Mouse (Mus musculus): ENCODE data around the gene Trafd1. TPM values are rescaled to one million over a fixed set of nuclear protein-coding genes. Genes with fewer than 3 reads are reported as not detected.
"Not testable (repeated sequence)": the region's sequence is repeated elsewhere in the genome, so short reads cannot be mapped to it uniquely, and the experiment has no call there.

The Trafd1 gene
- total RNA-seq, 2 experiments from 2014 or later = 11.1 to 29.3 TPM

DNA sequence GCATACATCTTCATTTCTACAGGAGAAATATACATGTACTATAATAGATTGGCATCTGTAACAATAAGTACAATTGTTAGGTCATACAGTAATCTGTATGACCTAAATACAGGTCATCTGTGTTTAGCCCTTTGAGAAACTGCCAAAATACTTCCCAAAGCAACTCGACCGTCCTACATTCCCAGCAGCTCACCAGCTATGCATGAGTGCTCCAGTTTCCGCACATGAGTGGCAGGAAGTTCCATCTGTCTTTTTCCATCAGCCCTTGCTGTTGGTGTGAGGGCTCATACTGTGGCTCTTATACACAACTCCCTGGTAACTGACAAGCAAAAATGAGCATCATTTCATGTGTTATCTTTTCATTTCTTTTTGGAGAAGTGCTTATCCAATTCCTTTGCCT, 49.4 kb downstream of the Trafd1 start:
- no peak for ATAC-seq (replicated peaks; ENCODE audit: low FRiP score, poor library complexity, severe bottlenecking)

DNA sequence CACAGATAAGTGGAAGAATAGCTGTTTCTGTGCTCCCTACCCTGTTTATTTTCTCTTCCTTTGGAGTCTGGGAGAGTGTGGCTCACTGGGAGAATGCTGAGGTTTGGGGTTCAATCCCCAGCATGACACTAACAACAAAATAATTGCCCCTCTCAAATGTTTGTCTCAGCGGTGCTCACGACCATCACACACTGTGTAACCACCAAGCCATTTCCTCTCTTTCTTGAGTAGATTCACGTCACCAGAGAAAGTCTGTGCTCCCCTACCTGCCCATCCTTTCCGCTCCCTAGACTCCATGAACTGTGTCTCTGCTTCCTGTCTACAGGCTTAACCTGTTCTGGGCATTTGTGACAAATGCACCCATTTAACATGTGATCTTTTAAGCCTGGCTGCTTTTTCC, 50.0 kb downstream of the Trafd1 start:
- ATAC-seq (replicated peaks; ENCODE audit: low FRiP score, poor library complexity, severe bottlenecking) = no peak

DNA sequence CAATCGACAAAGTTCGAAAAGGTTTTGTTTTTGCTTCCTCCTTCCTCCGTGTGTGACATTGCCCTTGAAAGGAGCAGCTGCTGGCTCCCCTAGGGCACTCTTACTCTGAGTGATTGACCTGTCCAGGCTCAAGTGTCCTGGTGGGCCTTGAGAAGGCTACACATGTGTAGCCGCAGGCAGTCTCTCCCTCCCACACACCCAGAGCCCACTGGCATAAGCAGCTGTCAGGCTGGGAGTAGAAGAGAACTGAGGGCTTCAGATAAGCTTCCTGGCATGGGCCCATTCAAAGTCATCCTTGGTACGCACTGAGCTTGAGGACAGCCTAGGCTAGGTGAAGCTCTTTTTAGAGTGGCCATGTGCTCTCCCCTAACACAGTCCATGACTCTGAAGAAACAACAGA, 51.0 kb downstream of the Trafd1 start:
- no peak for ATAC-seq (replicated peaks; ENCODE audit: low FRiP score, poor library complexity, severe bottlenecking)

DNA sequence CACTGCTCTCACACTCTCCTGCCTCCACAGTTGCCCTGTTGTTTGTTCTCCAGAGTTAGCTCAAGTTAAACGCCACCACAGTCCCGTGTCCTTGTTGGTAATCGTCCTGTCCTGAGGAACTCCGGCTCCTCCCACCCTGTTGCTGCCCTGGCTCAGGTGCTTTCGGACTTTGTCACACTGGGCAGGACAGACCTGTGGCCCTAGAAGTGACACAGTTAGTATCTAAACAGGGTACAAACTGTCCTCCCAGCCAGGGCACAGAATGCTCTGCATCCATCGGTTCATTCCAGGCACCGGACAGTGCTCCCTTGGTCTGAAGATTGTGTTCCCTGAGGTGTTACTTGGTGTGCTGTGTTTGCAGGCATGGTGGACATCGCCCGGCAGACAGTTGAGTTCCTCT, 51.5 kb downstream of the Trafd1 start:
- ATAC-seq (replicated peaks; ENCODE audit: low FRiP score, poor library complexity, severe bottlenecking) = no peak

DNA sequence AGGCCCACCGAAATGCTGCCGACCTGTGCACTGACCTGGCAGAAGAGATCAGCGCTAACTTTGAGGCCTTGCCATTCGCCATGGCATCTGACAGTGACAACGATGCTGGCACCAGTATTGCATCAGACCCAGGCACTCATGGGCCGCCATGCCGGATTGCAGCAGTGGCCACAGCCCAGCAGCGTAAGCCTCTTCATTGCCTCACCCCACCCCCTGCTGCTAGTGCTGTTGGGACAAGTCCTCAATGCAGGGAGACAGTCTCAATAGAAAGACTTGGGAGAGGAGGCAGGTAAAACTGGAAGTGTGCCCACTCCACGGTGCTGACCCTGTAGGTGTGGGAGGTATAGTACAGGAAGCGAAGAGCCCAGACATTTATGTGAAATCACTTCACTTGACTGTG, 53.7 kb downstream of the Trafd1 start:
- no peak for ATAC-seq (replicated peaks; ENCODE audit: low FRiP score, poor library complexity, severe bottlenecking)

DNA sequence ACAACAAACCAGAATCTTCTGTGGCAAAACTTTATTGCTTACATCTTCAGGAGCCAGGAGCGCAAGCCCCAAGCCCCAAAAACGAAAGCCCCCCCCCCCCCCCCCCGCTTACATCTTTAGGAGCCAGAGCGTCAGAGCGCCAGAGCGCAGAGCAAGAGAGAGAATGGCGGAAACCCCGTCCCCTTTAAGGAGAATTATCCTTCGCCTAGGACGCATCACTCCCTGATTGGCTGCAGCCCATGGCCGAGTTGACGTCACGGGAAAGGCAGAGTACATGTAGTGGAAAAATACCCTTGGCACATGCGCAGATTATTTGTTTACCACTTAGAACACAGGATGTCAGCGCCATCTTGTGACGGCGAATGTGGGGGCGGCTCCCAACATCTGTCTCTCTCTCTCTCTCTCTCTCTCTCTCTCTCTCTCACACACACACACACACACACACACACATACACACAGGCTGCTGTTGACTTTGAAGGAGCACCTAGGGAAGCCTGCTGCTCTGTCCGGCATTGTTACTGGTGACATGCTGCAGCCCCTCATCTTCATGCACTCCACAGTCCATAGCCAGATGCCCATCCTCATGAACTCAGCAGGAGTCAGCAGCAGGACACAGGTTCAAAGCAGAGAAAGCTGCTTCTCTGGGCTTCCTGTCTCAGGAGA, 55.1 kb downstream of the Trafd1 start:
- not testable (repeated sequence) for ATAC-seq (replicated peaks; ENCODE audit: low FRiP score, poor library complexity, severe bottlenecking)

DNA sequence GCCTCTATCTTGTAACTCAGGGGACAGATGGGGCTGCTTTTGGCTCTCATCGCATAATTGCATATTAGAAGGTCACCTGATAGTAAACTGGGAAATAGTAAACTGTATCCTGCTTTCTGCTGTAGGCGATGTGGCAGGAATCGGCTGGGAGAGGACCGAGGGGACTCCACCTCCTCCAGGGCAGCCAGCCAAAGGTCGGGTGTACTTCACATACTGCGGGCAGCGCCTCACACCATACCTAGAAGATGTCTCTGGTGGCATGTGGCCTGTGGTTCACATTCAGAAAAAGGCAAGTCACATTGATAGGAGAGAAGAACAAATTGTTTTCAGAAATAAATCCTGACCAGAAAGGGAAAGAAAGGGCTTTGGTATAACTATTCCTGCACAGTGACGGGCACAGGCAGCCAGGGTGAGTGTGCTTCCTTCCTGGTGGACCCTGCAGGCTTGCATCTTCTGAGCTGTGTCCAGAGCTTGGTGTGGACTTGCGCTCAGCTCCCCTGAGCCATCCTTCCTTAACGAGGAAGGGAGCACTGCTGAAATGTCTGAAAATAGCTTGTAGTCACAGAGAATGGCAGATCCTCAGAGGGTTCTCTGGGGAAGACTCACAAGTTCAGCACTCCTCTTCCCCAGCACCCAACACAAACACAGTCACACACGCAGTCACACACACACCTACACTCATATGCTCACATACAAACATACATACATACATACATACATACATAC, 55.9 kb downstream of the Trafd1 start:
- peak; percentile 50; the same call in 1 of the 2 replicates for ATAC-seq (replicated peaks; ENCODE audit: low FRiP score, poor library complexity, severe bottlenecking)

DNA sequence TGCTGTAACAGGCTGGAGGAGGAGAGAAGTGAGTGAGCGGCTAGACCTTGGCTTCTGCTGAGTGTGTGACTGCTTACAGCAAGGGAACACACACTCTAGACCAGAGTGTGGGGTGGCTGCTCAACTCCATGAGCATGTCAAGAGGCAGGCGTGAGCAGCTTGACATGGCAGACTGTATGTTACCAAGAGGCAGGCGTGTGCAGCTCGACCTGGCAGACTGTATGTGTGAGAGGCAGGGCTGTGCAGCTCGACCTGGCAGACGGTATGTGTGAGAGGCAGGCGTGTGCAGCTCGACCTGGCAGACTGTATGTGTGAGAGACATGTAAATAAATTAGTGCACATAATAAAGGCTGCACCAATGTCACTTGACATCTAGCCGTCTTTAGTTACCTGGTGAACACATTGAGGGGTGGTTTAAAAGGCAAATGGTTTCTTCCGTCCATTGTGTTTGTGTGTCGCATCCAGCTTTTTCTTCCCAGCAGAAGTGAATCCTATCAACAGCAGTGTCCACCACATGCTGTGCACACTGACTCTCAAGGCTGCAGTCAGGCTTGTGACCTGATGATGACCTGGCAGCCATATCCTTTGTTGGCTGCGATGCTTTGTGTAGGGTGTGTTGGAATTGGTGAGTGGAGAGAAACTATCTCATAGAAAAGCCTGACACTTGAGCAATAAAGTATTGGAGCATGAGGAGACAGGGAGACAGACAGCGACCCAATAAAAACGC, 59.2 kb downstream of the Trafd1 start:
- no peak for ATAC-seq (replicated peaks; ENCODE audit: low FRiP score, poor library complexity, severe bottlenecking)

Other genes with a start within 250 kb of the Trafd1 start
- gene Ptpn11, start 194.2 kb downstream of the Trafd1 start, total RNA-seq (2015; ENCODE audit: low replicate concordance) = 19.3 and 20.9 TPM in 2 replicates
- 36.9 and 44.9 TPM in 2 replicates for gene Ptpn11, start 194.2 kb downstream of the Trafd1 start, total RNA-seq (2017; ENCODE audit: low replicate concordance)
- 759 and 847 TPM in 2 replicates for gene Rpl6, start 181.2 kb downstream of the Trafd1 start, total RNA-seq (2015; ENCODE audit: low replicate concordance)
- 373 and 474 TPM in 2 replicates for gene Rpl6, start 181.2 kb downstream of the Trafd1 start, total RNA-seq (2017; ENCODE audit: low replicate concordance)
- 214 and 233 TPM in 2 replicates for gene Hectd4, start 165.4 kb downstream of the Trafd1 start, total RNA-seq (2015; ENCODE audit: low replicate concordance)
- gene Hectd4, start 165.4 kb downstream of the Trafd1 start, total RNA-seq (2017; ENCODE audit: low replicate concordance) = 286 and 356 TPM in 2 replicates
- 5.9 and 6.5 TPM in 2 replicates for gene Naa25, start 12.3 kb upstream of the Trafd1 start, total RNA-seq (2015; ENCODE audit: low replicate concordance)
- 3.9 and 9.2 TPM in 2 replicates for gene Naa25, start 12.3 kb upstream of the Trafd1 start, total RNA-seq (2017; ENCODE audit: low replicate concordance)
- not detected in 2 replicates for gene Tmem116, start 66.3 kb upstream of the Trafd1 start, total RNA-seq (2015; ENCODE audit: low replicate concordance)
- 0.26 TPM in 1 of 2 replicates, not detected in the other for gene Tmem116, start 66.3 kb upstream of the Trafd1 start, total RNA-seq (2017; ENCODE audit: low replicate concordance)
- 37.1 and 50.3 TPM in 2 replicates for gene Erp29, start 66.9 kb upstream of the Trafd1 start, total RNA-seq (2015; ENCODE audit: low replicate concordance)
- gene Erp29, start 66.9 kb upstream of the Trafd1 start, total RNA-seq (2017; ENCODE audit: low replicate concordance) = 118 and 141 TPM in 2 replicates
- gene Adam1b, start 117.8 kb upstream of the Trafd1 start, total RNA-seq (2015; ENCODE audit: low replicate concordance) = not detected in 2 replicates
- not detected in 2 replicates for gene Adam1b, start 117.8 kb upstream of the Trafd1 start, total RNA-seq (2017; ENCODE audit: low replicate concordance)
- gene Adam1a, start 159.8 kb upstream of the Trafd1 start, total RNA-seq (2015; ENCODE audit: low replicate concordance) = 2.9 and 3.2 TPM in 2 replicates
- 2.2 and 3.7 TPM in 2 replicates for gene Adam1a, start 159.8 kb upstream of the Trafd1 start, total RNA-seq (2017; ENCODE audit: low replicate concordance)
- not detected in 2 replicates for gene Gm42878, start 159.8 kb upstream of the Trafd1 start, total RNA-seq (2015; ENCODE audit: low replicate concordance)
- 0.08 TPM in 1 of 2 replicates, not detected in the other for gene Gm42878, start 159.8 kb upstream of the Trafd1 start, total RNA-seq (2017; ENCODE audit: low replicate concordance)
- 117 and 163 TPM in 2 replicates for gene Mapkapk5, start 160.3 kb upstream of the Trafd1 start, total RNA-seq (2015; ENCODE audit: low replicate concordance)
- gene Mapkapk5, start 160.3 kb upstream of the Trafd1 start, total RNA-seq (2017; ENCODE audit: low replicate concordance) = 88.9 and 113 TPM in 2 replicates
- gene Aldh2, start 208.2 kb upstream of the Trafd1 start, total RNA-seq (2015; ENCODE audit: low replicate concordance) = 38.6 and 47.4 TPM in 2 replicates
- gene Aldh2, start 208.2 kb upstream of the Trafd1 start, total RNA-seq (2017; ENCODE audit: low replicate concordance) = 45.1 and 49.1 TPM in 2 replicates
- 0.42 and 4.0 TPM in 2 replicates for gene Acad12, start 233.3 kb upstream of the Trafd1 start, total RNA-seq (2015; ENCODE audit: low replicate concordance)
- gene Acad12, start 233.3 kb upstream of the Trafd1 start, total RNA-seq (2017; ENCODE audit: low replicate concordance) = 0.23 and 0.26 TPM in 2 replicates